Comparison of ENCODE assay signal across 8 mouse cellular contexts in genomic region chr4:86575283-86575983, GRCm38 (mm10). TPM values are rescaled to one million over a fixed set of nuclear protein-coding genes. Genes with fewer than 3 reads are reported as not detected.
A peak's percentile ranks its signal among the peaks of the same experiment; 100 is the strongest.
DNase-seq lines count a peak whose midpoint lies in the region; ATAC-seq lines count a peak whose summit lies in the region.

Rraga (plus strand) TSS chr4:86575668.

- peak within 1 kb of the TSS; percentile 72 for H3K9ac ChIP-seq in intestine, embryonic 14.5 days (ENCODE audit: low read length)

- peak within 1 kb of the TSS; percentile 92 for H3K27ac ChIP-seq in intestine, embryonic 14.5 days (ENCODE audit: low read depth)

- intact Hi-C loops in left cerebral cortex, postnatal 14 days (cut with DNase I) = loop anchor here (1.0 to 5.0 kb wide), 2 partner anchors 37 to 122 kb away; partner anchors contain the start of gene Haus6

- peak; percentile 96 for ATAC-seq in intestine, embryonic 14.5 days (replicated peaks; ENCODE audit: low FRiP score, low TSS enrichment, low read depth)

- peak within 1 kb of the TSS; percentile 50 for H3K4me3 ChIP-seq in intestine, embryonic 14.5 days (ENCODE audit: low read depth, low read length)

- peaks cover 10% of the 10 kb centered on the region; the same call in 1 of the 2 replicates for H3K36me3 ChIP-seq in intestine, embryonic 14.5 days (ENCODE audit: control insufficient read depth, insufficient read depth, low read length)

- under 1% methylated on average over 53 of the region's 53 CpGs for WGBS in intestine, embryonic 14.5 days

- peak within 1 kb of the TSS; percentile 48 for H3K4me2 ChIP-seq in intestine, embryonic 14.5 days (ENCODE audit: low read length)

- H3K9me3 ChIP-seq in intestine, embryonic 14.5 days (ENCODE audit: control insufficient read depth, low read length) = no peaks in the 10 kb centered on the region

- H3K27me3 ChIP-seq in intestine, embryonic 14.5 days (replicated peaks; ENCODE audit: control insufficient read depth, insufficient read depth, low read length) = no peaks in the 10 kb centered on the region

- DNase-seq in adrenal gland, adult 18-20 months (ENCODE audit: low spot score in 2 of 2) = peak; percentile 96 to 97
- peak; percentile 98 for DNase-seq in embryo, embryonic 11 days
- peak; percentile 93 for DNase-seq in gastrocnemius, postnatal 25 days
- peak; percentile 97 for DNase-seq in intestine, embryonic 14.5 days (ENCODE audit: low spot score)
- DNase-seq in left cerebral cortex, postnatal 14 days (ENCODE audit: low spot score in 2 of 2) = peak; percentile 96
- peak; percentile 97 for DNase-seq in mesoderm, embryonic 11.5 days (ENCODE audit: low read depth, low spot score)
- peak; percentile 92 to 93 for DNase-seq in right cerebral cortex, postnatal 36 days (ENCODE audit: low spot score in 2 of 2)
- DNase-seq in yolk sac, embryonic 10.5 days (ENCODE audit: low spot score) = peak; percentile 95

- peaks cover 10% of the 10 kb centered on the region for H3K4me1 ChIP-seq in intestine, embryonic 14.5 days (replicated peaks; ENCODE audit: control insufficient read depth, insufficient read depth, low read length)

RNA-seq across cellular contexts. Expression of gene Rraga, which starts in this region (rescaled TPM):
- 10 to 100 TPM; 96.4 to 99.1 TPM for total RNA-seq in adrenal gland, adult 18-20 months (2021)
- 10 to 100 TPM; 41.2 to 43.1 TPM for total RNA-seq in gastrocnemius, postnatal 25 days (2021)
- polyA plus RNA-seq in intestine, embryonic 14.5 days (2014; fragmentation: Nextera tagmentation; extraction: Ambion mirVana) = 81.0 and 83.1 TPM in 2 replicates
- total RNA-seq in left cerebral cortex, postnatal 14 days (2021) = 100 to 1,000 TPM; 147 to 152 TPM

Comparison
In these comparisons a context has a peak if more than half of its experiments do, and no peak if none do; other contexts are left out.
1. Peak in every context shown above with its lines: DNase-seq, ATAC-seq, H3K4me3 ChIP-seq and H3K27ac ChIP-seq.